Mouse (Mus musculus) small intestine, adult 2 months (tissue): Measurements from ENCODE around the gene Ift22.

Experiments used
- CTCF ChIP-seq: fragments of 200-500 bp; IDR thresholded peaks from 2 replicates; pipeline ENCODE4 v1.5.1; 2012; ENCODE audit warnings: low read depth, mild to moderate bottlenecking, control low read depth, inconsistent platforms, low read length, moderate library complexity, mixed read lengths; ENCODE audit not compliant: insufficient replicate concordance, insufficient read length; ENCODE audit errors: extremely low read depth
- POLR2A ChIP-seq: fragments of 200-500 bp; IDR thresholded peaks from 2 replicates; pipeline ENCODE4 v1.6.1; 2012; ENCODE audit warnings: low read depth, mild to moderate bottlenecking, control low read depth, inconsistent platforms, low read length, moderate library complexity

GRCm38 (mm10) chr5:136869451-136870114, 38.4 kb upstream of the Ift22 start:
- TF ChIP-seq POLR2A (no peak), CTCF (no peak)
